9 mouse cellular contexts compared by ENCODE assay signal in the genomic region with DNA sequence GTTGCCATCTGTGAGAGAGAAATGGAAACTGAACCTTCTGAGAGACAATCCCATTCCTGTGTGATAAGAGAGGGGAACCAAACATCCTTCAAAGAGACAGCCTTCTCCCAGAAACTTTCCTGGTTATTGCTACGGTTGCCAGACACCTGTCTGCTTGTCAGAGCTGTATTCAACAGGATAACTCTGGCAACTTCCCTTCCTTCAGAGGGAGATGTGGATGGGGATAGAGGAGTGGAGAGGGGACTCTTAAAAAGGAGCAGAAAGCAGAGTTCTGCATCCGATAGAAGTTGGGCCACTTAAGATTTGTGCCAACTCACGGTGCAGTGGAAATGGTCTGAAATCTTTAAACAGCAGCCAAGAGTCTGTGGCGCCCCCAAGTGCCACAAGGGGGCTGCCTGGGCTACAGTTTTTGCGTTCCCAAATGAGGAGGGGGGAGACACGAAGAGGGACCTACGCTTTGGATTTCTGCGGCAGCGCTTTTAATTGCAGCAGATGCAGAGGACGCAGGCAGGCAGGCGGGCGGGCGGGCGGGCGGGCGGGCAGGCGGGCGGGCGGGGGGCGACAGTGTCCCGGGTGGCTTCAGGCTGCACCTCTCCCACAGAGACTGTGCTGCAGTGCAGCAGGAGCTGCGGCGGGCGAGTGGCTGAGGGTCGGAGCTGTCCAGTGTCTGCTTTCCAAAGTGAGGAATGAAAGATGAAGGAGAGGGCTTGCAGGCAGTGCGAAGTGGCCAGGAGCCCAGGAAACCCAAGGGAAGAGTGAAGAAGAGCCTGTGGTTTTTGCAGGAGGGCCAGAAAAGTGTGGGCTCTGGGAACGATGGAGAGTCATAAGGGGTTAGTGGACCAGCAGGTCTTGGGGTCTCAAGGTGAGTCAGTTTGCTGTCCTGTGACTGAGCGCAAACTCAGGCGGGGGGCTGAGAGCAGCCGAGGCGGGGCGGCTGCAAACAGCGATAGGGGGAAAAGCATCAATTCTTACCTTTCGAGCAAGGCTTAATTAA. TPM values are rescaled to one million over a fixed set of nuclear protein-coding genes. Genes with fewer than 3 reads are reported as not detected.
DNase-seq lines count a peak whose midpoint lies in the region; ATAC-seq and TF ChIP-seq lines count a peak whose summit lies in the region.
"Had no signal": no experiment of that assay in that cellular context is flagged by ENCODE, and none has a peak within 500 bp of the region (broad histone marks: within the 10 kb centered on the region; RNA-seq: fewer than 3 reads in every experiment).

No protein-coding gene starts in this region.

- H3K4me2 ChIP-seq in heart, embryonic 13.5 days, result peak overlapping the region; percentile 33
- peak overlapping the region; percentile 27 for H3K4me2 ChIP-seq in embryonic facial prominence, embryonic 11.5 days (ENCODE audit: low read depth, low read length)
- peak overlapping the region; percentile 35 for H3K4me2 ChIP-seq in intestine, embryonic 14.5 days (ENCODE audit: low read length)
- peak overlapping the region; percentile 45 for H3K4me2 ChIP-seq in midbrain, postnatal 0 days (ENCODE audit: low read depth, low read length, poor library complexity, severe bottlenecking)

- H3K27ac ChIP-seq in heart, embryonic 13.5 days (replicated peaks), result no peak overlapping the region
- H3K27ac ChIP-seq in embryonic facial prominence, embryonic 11.5 days (replicated peaks; ENCODE audit: low read depth, low read length), result no peak overlapping the region
- peak overlapping the region; percentile 57; the same call in 1 of the 2 replicates for H3K27ac ChIP-seq in intestine, embryonic 14.5 days (ENCODE audit: low read depth)
- no peak overlapping the region for H3K27ac ChIP-seq in midbrain, postnatal 0 days (ENCODE audit: low read depth, low read length)

- DNase-seq in heart, postnatal 36 days, result no peak
- peak; percentile 58 for DNase-seq in embryonic facial prominence, embryonic 11.5 days (ENCODE audit: low spot score)
- DNase-seq in intestine, embryonic 14.5 days (ENCODE audit: low spot score), result peak; percentile 51
- DNase-seq in midbrain, postnatal 0 days (ENCODE audit: low spot score), result peak; percentile 38
- no peak for DNase-seq in spleen, postnatal 10 days (ENCODE audit: low spot score in 2 of 2)
- no peak for DNase-seq in adrenal gland, postnatal 4 days (ENCODE audit: low spot score in 2 of 2)
- DNase-seq in cerebellum, adult 18-20 months, result no peak
- DNase-seq: B cell, adult 2 months had no signal

- H3K36me3 ChIP-seq in heart, embryonic 13.5 days, result peaks cover 65% of the 10 kb centered on the region
- H3K36me3 ChIP-seq in embryonic facial prominence, embryonic 11.5 days (replicated peaks; ENCODE audit: control insufficient read depth, insufficient read depth, low read depth, low read length), result peaks cover 4% of the 10 kb centered on the region
- H3K36me3 ChIP-seq in intestine, embryonic 14.5 days (ENCODE audit: control insufficient read depth, insufficient read depth, low read length), result peaks cover 70% of the 10 kb centered on the region
- peaks cover 59% of the 10 kb centered on the region for H3K36me3 ChIP-seq in midbrain, postnatal 0 days (ENCODE audit: insufficient read depth, low read length)

- no peak for ATAC-seq in heart, embryonic 13.5 days (ENCODE audit: extremely low read depth, insufficient number of reproducible peaks, low FRiP score, low TSS enrichment)
- ATAC-seq in embryonic facial prominence, embryonic 11.5 days (replicated peaks; ENCODE audit: insufficient number of reproducible peaks, low FRiP score, low TSS enrichment, low read depth), result no peak
- no peak for ATAC-seq in intestine, embryonic 14.5 days (replicated peaks; ENCODE audit: low FRiP score, low TSS enrichment, low read depth)
- no peak for ATAC-seq in midbrain, postnatal 0 days (ENCODE audit: low FRiP score)

- 44% methylated on average over 25 of the region's 34 CpGs for WGBS in heart, embryonic 13.5 days
- 52% methylated on average over 24 of the region's 34 CpGs for WGBS in embryonic facial prominence, embryonic 11.5 days
- 49% methylated on average over 34 of the region's 34 CpGs for WGBS in intestine, embryonic 14.5 days
- WGBS in midbrain, postnatal 0 days, result 52% methylated on average over 32 of the region's 34 CpGs

- TF ChIP-seq CTCF in midbrain, postnatal 0 days (IDR thresholded peaks at IDR 0.05), result peak; percentile 56

- no peak overlapping the region for H3K4me3 ChIP-seq in heart, embryonic 13.5 days
- H3K4me3 ChIP-seq in embryonic facial prominence, embryonic 11.5 days (ENCODE audit: low read depth, low read length), result peak overlapping the region; percentile 12
- peak overlapping the region; percentile 19 for H3K4me3 ChIP-seq in intestine, embryonic 14.5 days (ENCODE audit: low read depth, low read length)
- 0 out of 2 replicates have a peak overlapping the region, but pooled peaks have one; percentile 14 for H3K4me3 ChIP-seq in midbrain, postnatal 0 days (ENCODE audit: low read depth, low read length)

- intact Hi-C loops in heart, postnatal 36 days (cut with DNase I), result no loop called here

- H3K9me3 ChIP-seq in heart, embryonic 13.5 days, result peaks cover 7% of the 10 kb centered on the region; the same call in 1 of the 2 replicates
- peaks cover 6% of the 10 kb centered on the region; the same call in 1 of the 2 replicates for H3K9me3 ChIP-seq in embryonic facial prominence, embryonic 11.5 days (replicated peaks; ENCODE audit: control insufficient read depth, low read length)
- H3K9me3 ChIP-seq in intestine, embryonic 14.5 days (ENCODE audit: control insufficient read depth, low read length), result no peaks in the 10 kb centered on the region
- H3K9me3 ChIP-seq in midbrain, postnatal 0 days (ENCODE audit: low read length), result no peaks in the 10 kb centered on the region

- H3K27me3 ChIP-seq in heart, embryonic 13.5 days (replicated peaks), result peaks cover 31% of the 10 kb centered on the region
- H3K27me3 ChIP-seq in embryonic facial prominence, embryonic 11.5 days (ENCODE audit: control insufficient read depth, insufficient read depth, low read length), result no peaks in the 10 kb centered on the region
- H3K27me3 ChIP-seq in intestine, embryonic 14.5 days (replicated peaks; ENCODE audit: control insufficient read depth, insufficient read depth, low read length), result no peaks in the 10 kb centered on the region
- H3K27me3 ChIP-seq in midbrain, postnatal 0 days (ENCODE audit: insufficient read depth, low read length), result no peaks in the 10 kb centered on the region

- 0 out of 2 replicates have a peak, but pooled peaks cover 3% of the 10 kb centered on the region for H3K4me1 ChIP-seq in heart, embryonic 13.5 days
- no peaks in the 10 kb centered on the region for H3K4me1 ChIP-seq in embryonic facial prominence, embryonic 11.5 days (ENCODE audit: control insufficient read depth, insufficient read depth, low read length)
- H3K4me1 ChIP-seq in intestine, embryonic 14.5 days (replicated peaks; ENCODE audit: control insufficient read depth, insufficient read depth, low read length), result peaks cover 2% of the 10 kb centered on the region; the same call in 1 of the 2 replicates
- no peaks in the 10 kb centered on the region for H3K4me1 ChIP-seq in midbrain, postnatal 0 days (ENCODE audit: insufficient read depth, low read length)

- no peak overlapping the region for H3K9ac ChIP-seq in heart, embryonic 13.5 days
- peak overlapping the region; percentile 41; the same call in 1 of the 2 replicates for H3K9ac ChIP-seq in embryonic facial prominence, embryonic 11.5 days (replicated peaks; ENCODE audit: low read length)
- H3K9ac ChIP-seq in intestine, embryonic 14.5 days (ENCODE audit: low read length), result no peak overlapping the region
- no peak overlapping the region for H3K9ac ChIP-seq in midbrain, postnatal 0 days (replicated peaks; ENCODE audit: low read length, poor library complexity, severe bottlenecking)

RNA-seq across cellular contexts. Expression of a gene that starts 12.6 kb away (rescaled TPM):
- polyA plus RNA-seq in heart, embryonic 13.5 days (2015; fragmentation: Nextera tagmentation; extraction: Ambion mirVana), result 0.47 and 0.52 TPM in 2 replicates
- under 1 TPM; 0.05 to 0.14 TPM for total RNA-seq in heart, postnatal 36 days (2021)
- 0.84 and 0.89 TPM in 2 replicates for polyA plus RNA-seq in embryonic facial prominence, embryonic 11.5 days (2014; fragmentation: Nextera tagmentation; extraction: Ambion mirVana)
- 1.9 TPM in 2 replicates for polyA plus RNA-seq in intestine, embryonic 14.5 days (2014; fragmentation: Nextera tagmentation; extraction: Ambion mirVana)
- 1.3 and 1.9 TPM in 2 replicates for total RNA-seq in midbrain, postnatal 0 days (2014; rRNA removed)
- polyA plus RNA-seq in midbrain, postnatal 0 days (2015; fragmentation: Nextera tagmentation; extraction: Ambion mirVana), result 0.94 and 1.5 TPM in 2 replicates
- total RNA-seq in adrenal gland, postnatal 4 days (2021), result 10 to 100 TPM in 1 of 2 experiments, 1 to 10 TPM in 1; 8.8 to 10.3 TPM

Comparison
In these comparisons a context has a peak if more than half of its experiments do, and no peak if none do; other contexts are left out.
1. DNase-seq: peak in embryonic facial prominence, embryonic 11.5 days (single experiment), intestine, embryonic 14.5 days (single experiment) and midbrain, postnatal 0 days (single experiment); none in heart, postnatal 36 days (0 of 2), spleen, postnatal 10 days (0 of 2), adrenal gland, postnatal 4 days (0 of 2) and cerebellum, adult 18-20 months (0 of 2).
2. Peak in every context shown above with its lines, with median percentiles within 50 percentile points of each other: H3K4me2 ChIP-seq.